Mouse (Mus musculus) heart, postnatal 0 days (tissue): ENCODE data around the gene Lins1.

Source experiments
- CTCF ChIP-seq: IDR thresholded peaks from 2 replicates; pipeline ENCODE4 v1.5.1; 2016; ENCODE audit warnings: antibody characterized with exemption, control low read depth, low read depth
- EP300 ChIP-seq: IDR thresholded peaks from 2 replicates; pipeline ENCODE4 v1.6.1; 2016; ENCODE audit warnings: antibody characterized with exemption, low read depth

GRCm38 (mm10) chr7:66734466-66734865 lies 44.8 kb downstream of the Lins1 start:
- TF ChIP-seq CTCF (no peak), EP300 (no peak)
